Mouse (Mus musculus) heart, adult 2 months (tissue): ENCODE measurements around the gene 2310061N02Rik.

ENCODE experiments used
- CTCF ChIP-seq: fragments of 200-600 bp; IDR thresholded peaks from 2 replicates; pipeline ENCODE4 v1.8.1; 2022; ENCODE audit warnings: antibody characterized with exemption, mild to moderate bottlenecking, moderate library complexity
- EP300 ChIP-seq: fragments of 200-500 bp; IDR thresholded peaks from 2 replicates; pipeline ENCODE4 v1.6.1; 2011; ENCODE audit warnings: low read depth, low read length, control low read depth; ENCODE audit not compliant: insufficient read depth
- POLR2A ChIP-seq: fragments of 200-500 bp; IDR thresholded peaks from 2 replicates; pipeline ENCODE4 v1.6.1; 2011; ENCODE audit warnings: mild to moderate bottlenecking, low read depth, low read length, control low read depth; ENCODE audit not compliant: insufficient read depth

- no peak for TF ChIP-seq POLR2A
- TF ChIP-seq CTCF = no peak
- no peak for TF ChIP-seq EP300
These were observed 40.2 kb upstream of the 2310061N02Rik start for GRCm38 (mm10) chr16:88747943-88748342.
